Mouse (Mus musculus) Patski (cell line): ENCODE measurements around the gene Tns4. TPM values are rescaled to one million over a fixed set of nuclear protein-coding genes. Genes with fewer than 3 reads are reported as not detected.

Experiments used
- ATAC-seq: fragments of 100-300 bp; one replicate; pipeline ENCODE4 v1.8.0; 2021
- CTCF ChIA-PET: fragments of 350-600 bp; sonication (Branson Sonifier 250); formaldehyde crosslinking; loops from one replicate; lab custom pipeline; 2022; ENCODE audit warnings: inconsistent platforms; lab: Charles Lee
- POLR2A ChIA-PET: fragments of 350-600 bp; sonication (Branson Sonifier 250); formaldehyde crosslinking; loops from one replicate; lab custom pipeline; 2022; ENCODE audit warnings: antibody characterized with exemption, inconsistent platforms; lab: Charles Lee
- DNase-seq: peaks from one replicate; pipeline ENCODE4 v3.0.0-alpha.2; 2011; ENCODE audit warnings: low read depth, low spot score
- H3K27me3 ChIP-seq: fragments of 371-371 bp; one replicate; pipeline ENCODE4 v1.5.1; 2021
- CTCF ChIP-seq: fragments of 100-300 bp; IDR thresholded peaks from one replicate; pipeline ENCODE4 v1.5.1; 2021
- in situ Hi-C: fragments of 300-500 bp; cut with MboI; formaldehyde crosslinking; loops from 3 replicates; pipeline ENCODE4 v1.11.1; 2018; ENCODE audit warnings: low pct_unique_long_range_greater_than_20kb, mixed read lengths
- polyA plus RNA-seq: library from polyadenylated mRNA; unstranded; gene quantifications from one replicate; pipeline ENCODE4 v1.2.3, GENCODE M21; 2021

The Tns4 gene
- polyA plus RNA-seq: not detected

- in situ Hi-C loops: no loop called here
- DNase-seq (no peak), ATAC-seq (no peak)
- H3K27me3 ChIP-seq: no peaks in the 10 kb centered on the region
- POLR2A ChIA-PET: no interaction called here
- CTCF ChIA-PET: no interaction called here
- TF ChIP-seq CTCF: no peak
Measured at GRCm38 (mm10) chr11:99089077-99089601, at the start of gene Tns4. Tns4 (minus strand) TSS chr11:99089306.

- ChIA-PET CTCF (no interaction called here), POLR2A (no interaction called here)
- DNase-seq: no peak
- no peak for TF ChIP-seq CTCF
- no peak for ATAC-seq
- peaks cover 5% of the 10 kb centered on the region for H3K27me3 ChIP-seq
- in situ Hi-C loops: no loop called here
Measured at GRCm38 (mm10) chr11:99137385-99137784, 48.3 kb upstream of the Tns4 start.

GRCm38 (mm10) chr11:99136961-99137360, 47.9 kb upstream of the Tns4 start:
- DNase-seq (no peak), ATAC-seq (no peak)
- in situ Hi-C loops: no loop called here
- H3K27me3 ChIP-seq: peaks cover 5% of the 10 kb centered on the region
- POLR2A ChIA-PET: interaction anchor here (0.6 kb wide), 1 partner anchor 71 kb away, joined by 3 read pairs; no protein-coding TSS in a partner anchor
- CTCF ChIA-PET: no interaction called here
- no peak for TF ChIP-seq CTCF

GRCm38 (mm10) chr11:99136361-99136760, 47.3 kb upstream of the Tns4 start:
- CTCF ChIA-PET: no interaction called here
- H3K27me3 ChIP-seq: peaks cover 5% of the 10 kb centered on the region
- DNase-seq (no peak), ATAC-seq (no peak)
- TF ChIP-seq CTCF: no peak
- POLR2A ChIA-PET: interaction anchor here (0.6 kb wide), 1 partner anchor 70 kb away, joined by 3 read pairs; no protein-coding TSS in a partner anchor
- in situ Hi-C loops: no loop called here

GRCm38 (mm10) chr11:99135047-99135440, 45.9 kb upstream of the Tns4 start:
- DNase-seq: no peak
- no peak for TF ChIP-seq CTCF
- ATAC-seq: no peak
- in situ Hi-C loops: no loop called here
- no peaks in the 10 kb centered on the region for H3K27me3 ChIP-seq
- ChIA-PET POLR2A (no interaction called here), CTCF (no interaction called here)

DNA sequence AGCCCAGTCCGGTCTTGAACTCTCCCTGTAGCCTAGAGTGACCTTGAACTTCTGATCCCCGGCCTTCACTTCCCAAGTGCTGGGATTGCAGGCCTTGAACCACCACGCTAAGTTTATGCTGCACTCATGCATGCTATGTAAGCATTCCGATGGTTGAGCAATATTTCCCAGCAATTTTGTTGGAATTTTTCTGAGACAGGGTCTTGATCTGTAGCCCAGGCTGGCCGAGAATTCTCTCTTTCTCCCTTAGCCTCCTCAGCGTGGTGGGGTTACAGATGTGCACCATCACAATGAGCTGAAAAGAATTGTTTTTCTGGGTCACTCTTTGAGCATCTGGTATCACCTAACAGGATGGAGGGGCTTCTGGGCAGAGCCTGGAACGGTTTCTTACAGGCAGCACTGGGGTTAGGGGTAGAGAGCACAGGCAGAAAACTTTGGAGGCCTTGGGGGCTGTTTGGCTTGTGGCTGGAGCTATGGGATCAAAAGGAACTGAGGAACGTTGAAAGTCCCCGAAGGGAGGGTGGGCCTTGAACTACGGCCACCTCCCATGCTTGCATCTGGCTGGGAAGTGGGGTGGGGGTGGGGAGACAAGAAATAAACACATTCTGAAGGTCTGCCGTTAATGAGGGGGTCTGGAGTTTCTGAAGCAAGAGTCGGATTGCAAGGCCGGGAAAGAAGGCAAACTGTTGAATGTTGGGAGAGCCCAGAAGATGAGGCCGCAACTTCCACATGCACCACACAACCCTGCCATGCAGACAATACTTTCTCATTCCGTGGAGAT, 45.4 kb upstream of the Tns4 start:
- no peaks in the 10 kb centered on the region for H3K27me3 ChIP-seq
- no peak for TF ChIP-seq CTCF
- ChIA-PET POLR2A (no interaction called here), CTCF (no interaction called here)
- no peak for DNase-seq
- in situ Hi-C loops: no loop called here
- ATAC-seq: no peak

GRCm38 (mm10) chr11:99133285-99133897, 44.3 kb upstream of the Tns4 start:
- ChIA-PET POLR2A (no interaction called here), CTCF (no interaction called here)
- in situ Hi-C loops: no loop called here
- no peaks in the 10 kb centered on the region for H3K27me3 ChIP-seq
- TF ChIP-seq CTCF: no peak
- no peak for DNase-seq
- no peak for ATAC-seq

DNA sequence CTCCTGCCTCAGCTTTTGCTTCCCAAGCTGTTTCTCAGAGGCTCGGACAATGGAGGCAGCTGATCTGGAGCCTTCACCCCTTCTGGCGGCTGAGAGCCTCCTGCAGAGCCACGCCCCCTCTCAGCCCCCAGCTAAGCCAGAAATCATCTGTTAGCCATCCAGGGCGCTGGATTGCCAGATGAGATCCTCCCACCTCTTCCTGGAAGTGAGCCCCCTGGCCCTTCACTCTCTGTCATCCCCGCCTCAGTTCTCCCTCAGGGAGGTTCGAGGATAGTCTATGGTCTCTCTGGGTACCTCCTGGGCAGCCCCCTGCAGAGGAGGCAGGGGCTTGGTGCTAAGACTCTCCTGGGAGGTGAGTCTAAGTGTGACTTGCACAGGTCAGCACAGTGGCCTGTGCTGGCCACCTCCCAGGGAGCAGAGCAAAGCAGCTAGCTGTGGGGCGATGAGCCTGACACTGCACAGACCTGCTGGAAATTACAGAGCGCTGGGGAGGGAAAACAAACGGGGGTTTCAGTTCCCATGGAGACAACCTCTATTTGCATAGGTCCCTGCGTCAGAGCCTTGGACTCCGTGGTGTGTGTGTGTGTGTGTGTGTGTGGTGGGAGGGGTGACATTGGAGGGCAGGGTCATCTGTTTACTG, 43.1 kb upstream of the Tns4 start:
- in situ Hi-C loops: no loop called here
- TF ChIP-seq CTCF: no peak
- DNase-seq (no peak), ATAC-seq (peak; percentile 32)
- H3K27me3 ChIP-seq: no peaks in the 10 kb centered on the region
- POLR2A ChIA-PET: no interaction called here
- CTCF ChIA-PET: no interaction called here

DNA sequence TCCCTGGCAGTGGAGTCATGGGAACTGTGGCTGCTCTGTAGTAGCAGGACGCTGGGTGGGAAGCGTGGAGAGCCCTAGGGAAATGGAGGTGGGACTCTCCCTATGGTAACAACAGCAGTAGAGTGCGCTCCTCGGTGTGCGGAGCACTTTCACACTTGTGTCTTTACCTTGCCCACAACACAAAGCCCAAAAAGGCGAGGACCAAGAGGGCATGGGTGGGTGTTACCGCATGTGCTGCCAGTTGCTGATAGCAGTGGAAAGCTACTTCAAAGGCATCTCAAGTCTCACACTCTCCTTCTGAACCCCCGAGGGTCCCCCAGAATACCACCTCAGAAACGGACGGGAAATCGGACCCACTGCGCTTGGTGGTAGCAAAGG, 42.3 kb upstream of the Tns4 start:
- TF ChIP-seq CTCF: no peak
- in situ Hi-C loops: no loop called here

DNA sequence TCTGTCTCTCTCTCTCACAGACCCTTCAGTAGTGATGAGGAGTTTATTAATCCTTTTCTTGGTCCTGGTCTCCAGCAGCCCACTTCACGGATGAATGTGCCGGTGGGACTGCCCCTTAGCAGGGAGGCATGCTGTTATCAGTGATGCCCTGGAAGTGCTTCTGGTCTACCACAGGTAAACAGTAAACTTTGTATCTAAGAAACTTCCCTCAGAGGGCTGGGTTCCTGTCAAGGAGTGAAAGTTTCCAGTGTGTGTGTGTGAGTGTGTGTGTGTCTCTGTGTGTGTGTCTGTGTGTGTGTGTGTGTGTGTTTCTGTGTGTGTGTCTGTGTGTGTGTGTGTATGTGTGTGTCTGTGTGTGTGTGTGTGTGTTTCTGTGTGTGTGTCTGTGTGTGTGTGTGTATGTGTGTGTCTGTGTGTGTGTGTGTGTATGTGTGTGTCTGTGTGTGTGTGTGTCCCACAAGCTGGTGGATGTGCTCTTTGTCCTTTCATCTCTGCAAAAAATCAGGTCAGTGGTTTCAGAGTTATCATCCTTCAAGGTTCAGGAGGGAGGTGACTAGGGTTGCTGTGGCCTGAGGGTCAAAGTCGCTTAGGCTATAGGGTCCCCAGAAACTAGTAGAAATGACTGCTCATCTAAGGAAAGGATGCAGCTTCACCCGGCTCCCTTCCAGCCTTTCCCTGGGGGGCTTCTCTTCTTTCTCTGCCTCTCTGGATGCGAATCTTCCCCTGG, 41.8 kb upstream of the Tns4 start:
- CTCF ChIA-PET: no interaction called here
- no peak for TF ChIP-seq CTCF

More for the DNA sequence above, 42.3 kb upstream of the Tns4 start:
- no peaks in the 10 kb centered on the region for H3K27me3 ChIP-seq
- CTCF ChIA-PET: no interaction called here
- DNase-seq: no peak
- POLR2A ChIA-PET: no interaction called here
- no peak for ATAC-seq

More for the DNA sequence above, 41.8 kb upstream of the Tns4 start:
- in situ Hi-C loops: no loop called here
- POLR2A ChIA-PET: no interaction called here
- DNase-seq: no peak
- no peaks in the 10 kb centered on the region for H3K27me3 ChIP-seq
- no peak for ATAC-seq
